Mouse (Mus musculus) spleen, adult 2 months (tissue): ENCODE data around the gene Gab1.

Experiments
- CTCF ChIP-seq: fragments of 200-500 bp; IDR thresholded peaks from 2 replicates; pipeline ENCODE4 v1.5.1; 2011; ENCODE audit warnings: mild to moderate bottlenecking, inconsistent platforms; ENCODE audit not compliant: insufficient read depth, insufficient read length, insufficient replicate concordance; ENCODE audit errors: extremely low read depth
- POLR2A ChIP-seq: fragments of 200-500 bp; IDR thresholded peaks from 2 replicates; pipeline ENCODE4 v1.6.1; 2011; ENCODE audit warnings: low read depth, low read length, inconsistent platforms

GRCm38 (mm10) chr8:80928770-80929169 lies 48.5 kb upstream of the Gab1 start:
- TF ChIP-seq CTCF (no peak), POLR2A (no peak)
